Mouse (Mus musculus) intestine, embryonic 15.5 days (tissue): Measurements from ENCODE around the gene E2f4. TPM values are rescaled to one million over a fixed set of nuclear protein-coding genes. Genes with fewer than 3 reads are reported as not detected.
"Not testable (repeated sequence)": the region's sequence is repeated elsewhere in the genome, so short reads cannot be mapped to it uniquely, and the experiment has no call there.

Experiments used
- ATAC-seq: fragments of 200-750 bp; cut with Nextera tagmentation; 2 replicates; pipeline ENCODE4 v1.8.0; 2017; ENCODE audit warnings: moderate TSS enrichment, moderate library complexity
- H3K27ac ChIP-seq: fragments of 300-500 bp; sonication (generic); 2 replicates; pipeline ENCODE4 v1.5.1; 2015; ENCODE audit warnings: mild to moderate bottlenecking, inconsistent platforms
- H3K27me3 ChIP-seq: fragments of 300-500 bp; sonication (generic); replicated peaks from 2 replicates; pipeline ENCODE4 v1.6.1; 2015; ENCODE audit warnings: inconsistent platforms
- H3K36me3 ChIP-seq: fragments of 300-500 bp; sonication (generic); 2 replicates; pipeline ENCODE4 v1.6.1; 2015; ENCODE audit warnings: inconsistent platforms
- H3K4me1 ChIP-seq: fragments of 300-500 bp; sonication (generic); replicated peaks from 2 replicates; pipeline ENCODE4 v1.6.1; 2015; ENCODE audit warnings: inconsistent platforms
- H3K4me2 ChIP-seq: fragments of 300-500 bp; sonication (generic); replicated peaks from 2 replicates; pipeline ENCODE4 v1.6.1; 2015; ENCODE audit warnings: mild to moderate bottlenecking, inconsistent platforms
- H3K4me3 ChIP-seq: fragments of 300-500 bp; sonication (generic); replicated peaks from 2 replicates; pipeline ENCODE4 v1.5.1; 2015; ENCODE audit warnings: inconsistent platforms
- H3K9ac ChIP-seq: fragments of 300-500 bp; sonication (generic); 2 replicates; pipeline ENCODE4 v1.6.1; 2015; ENCODE audit warnings: inconsistent platforms
- H3K9me3 ChIP-seq: fragments of 300-500 bp; sonication (generic); 2 replicates; pipeline ENCODE4 v1.6.1; 2016; ENCODE audit warnings: inconsistent platforms
- WGBS: fragments of 180-500 bp; shearing (Covaris S2); methylation state at CpG from one replicate; pipeline ENCODE4 v1.1.7; 2015; 5-methylcytosine and 5-hydroxymethylcytosine counted together
- polyA plus RNA-seq: library from polyadenylated mRNA; unstranded; fragments of >200 nt; fragmentation: Nextera tagmentation; extraction: Ambion mirVana; gene quantifications from 2 replicates; pipeline ENCODE4 v1.2.1, GENCODE M21; 2015

The E2f4 gene
- polyA plus RNA-seq, 1 experiment from 2014 or later: 84.9 TPM

GRCm38 (mm10) chr8:105290554-105291314, 6.7 kb upstream of the E2f4 start:
- peak overlapping the region; percentile 86 for H3K4me2 ChIP-seq
- H3K4me3 ChIP-seq: peak overlapping the region; percentile 48; the same call in 1 of the 2 replicates
- no peak for ATAC-seq
- no peak overlapping the region for H3K9ac ChIP-seq
- H3K27me3 ChIP-seq: peaks cover 11% of the 10 kb centered on the region
- 7% methylated on average over 31 of the region's 31 CpGs for WGBS
- no peak overlapping the region for H3K27ac ChIP-seq
- H3K9me3 ChIP-seq: no peaks in the 10 kb centered on the region
- H3K36me3 ChIP-seq: no peaks in the 10 kb centered on the region
- peaks cover 11% of the 10 kb centered on the region for H3K4me1 ChIP-seq

- H3K9ac ChIP-seq, H3K4me2 ChIP-seq, ATAC-seq, H3K4me3 ChIP-seq, H3K9me3 ChIP-seq, H3K36me3 ChIP-seq, H3K27ac ChIP-seq: not testable (repeated sequence)
- peaks cover 11% of the 10 kb centered on the region for H3K4me1 ChIP-seq
- WGBS: 85% methylated on average over 8 of the region's 8 CpGs
- peaks cover 11% of the 10 kb centered on the region for H3K27me3 ChIP-seq
Observed at GRCm38 (mm10) chr8:105291364-105291763, 6.1 kb upstream of the E2f4 start.

- Histone ChIP-seq H3K27me3 (peaks cover 11% of the 10 kb centered on the region), H3K4me1 (peaks cover 11% of the 10 kb centered on the region)
- ATAC-seq, H3K9me3 ChIP-seq, H3K4me2 ChIP-seq, H3K4me3 ChIP-seq, H3K27ac ChIP-seq, H3K36me3 ChIP-seq, H3K9ac ChIP-seq: not testable (repeated sequence)
- WGBS: 69% methylated on average over 3 of the region's 3 CpGs
Observed at GRCm38 (mm10) chr8:105291802-105292201, 5.7 kb upstream of the E2f4 start.

GRCm38 (mm10) chr8:105292471-105292870, 5.0 kb upstream of the E2f4 start:
- Histone ChIP-seq H3K27ac (no peak overlapping the region), H3K36me3 (no peaks in the 10 kb centered on the region), H3K9ac (no peak overlapping the region), H3K9me3 (no peaks in the 10 kb centered on the region), H3K4me2 (no peak overlapping the region), H3K27me3 (peaks cover 11% of the 10 kb centered on the region), H3K4me3 (no peak overlapping the region), H3K4me1 (peaks cover 11% of the 10 kb centered on the region)
- 82% methylated on average over 7 of the region's 7 CpGs for WGBS
- ATAC-seq: no peak

- Histone ChIP-seq H3K4me2 (no peak overlapping the region), H3K4me1 (peaks cover 14% of the 10 kb centered on the region), H3K9ac (no peak overlapping the region), H3K36me3 (no peaks in the 10 kb centered on the region), H3K4me3 (no peak overlapping the region), H3K27ac (no peak overlapping the region), H3K9me3 (no peaks in the 10 kb centered on the region), H3K27me3 (peaks cover 11% of the 10 kb centered on the region)
- WGBS: 70% methylated on average over 19 of the region's 19 CpGs
- no peak for ATAC-seq
Observed at GRCm38 (mm10) chr8:105293405-105293804, 4.1 kb upstream of the E2f4 start.

GRCm38 (mm10) chr8:105294776-105295175, 2.7 kb upstream of the E2f4 start:
- H3K9me3 ChIP-seq: no peaks in the 10 kb centered on the region
- no peak overlapping the region for H3K4me3 ChIP-seq
- H3K4me2 ChIP-seq: 0 out of 2 replicates have a peak overlapping the region, but pooled peaks have one; percentile 19
- 68% methylated on average over 9 of the region's 9 CpGs for WGBS
- no peak overlapping the region for H3K9ac ChIP-seq
- ATAC-seq: no peak
- H3K27me3 ChIP-seq: peaks cover 11% of the 10 kb centered on the region
- H3K27ac ChIP-seq: no peak overlapping the region
- peaks cover 22% of the 10 kb centered on the region for H3K4me1 ChIP-seq
- peaks cover under 1% of the 10 kb centered on the region; the same call in 1 of the 2 replicates for H3K36me3 ChIP-seq

- no peaks in the 10 kb centered on the region for H3K9me3 ChIP-seq
- peaks cover 19% of the 10 kb centered on the region for H3K4me1 ChIP-seq
- ATAC-seq: no peak
- peak overlapping the region; percentile 19; the same call in 1 of the 2 replicates for H3K4me2 ChIP-seq
- no peak overlapping the region for H3K9ac ChIP-seq
- 72% methylated on average over 11 of the region's 11 CpGs for WGBS
- H3K36me3 ChIP-seq: peaks cover 5% of the 10 kb centered on the region
- no peak overlapping the region for H3K4me3 ChIP-seq
- peaks cover 6% of the 10 kb centered on the region for H3K27me3 ChIP-seq
- H3K27ac ChIP-seq: no peak overlapping the region
Observed at GRCm38 (mm10) chr8:105295256-105295655, 2.2 kb upstream of the E2f4 start.

- H3K4me3 ChIP-seq: peak within 1 kb of the TSS; percentile 92
- 0 out of 2 replicates have a peak within 1 kb of the TSS, but pooled peaks have one; percentile 31 for H3K9ac ChIP-seq
- peak within 1 kb of the TSS; percentile 85 for H3K4me2 ChIP-seq
- peaks cover 13% of the 10 kb centered on the region for H3K36me3 ChIP-seq
- ATAC-seq: no peak
- no peaks in the 10 kb centered on the region for H3K27me3 ChIP-seq
- peaks cover 13% of the 10 kb centered on the region for H3K4me1 ChIP-seq
- 60% methylated on average over 11 of the region's 11 CpGs for WGBS
- no peak within 1 kb of the TSS for H3K27ac ChIP-seq
- H3K9me3 ChIP-seq: no peaks in the 10 kb centered on the region
Observed at GRCm38 (mm10) chr8:105295895-105296573, 1.4 kb upstream of the E2f4 start, which contains the start of gene Exoc3l. Gene Exoc3l, minus strand, starts transcription at chr8:105296101.

GRCm38 (mm10) chr8:105298351-105299252, 1.1 kb downstream of the E2f4 start:
- Histone ChIP-seq H3K9me3 (no peaks in the 10 kb centered on the region), H3K4me2 (peak overlapping the region; percentile 85), H3K4me3 (peak overlapping the region; percentile 92), H3K27me3 (no peaks in the 10 kb centered on the region), H3K9ac (peak overlapping the region; percentile 85), H3K4me1 (peaks cover 13% of the 10 kb centered on the region), H3K36me3 (peaks cover 29% of the 10 kb centered on the region), H3K27ac (no peak overlapping the region)
- ATAC-seq: no peak
- WGBS: 52% methylated on average over 18 of the region's 18 CpGs

- no peaks in the 10 kb centered on the region for H3K9me3 ChIP-seq
- 88% methylated on average over 8 of the region's 8 CpGs for WGBS
- H3K9ac ChIP-seq: no peak overlapping the region
- no peak overlapping the region for H3K27ac ChIP-seq
- no peak overlapping the region for H3K4me3 ChIP-seq
- ATAC-seq: peak; percentile 15; the same call in 1 of the 2 replicates
- no peak overlapping the region for H3K4me2 ChIP-seq
- peaks cover 35% of the 10 kb centered on the region for H3K36me3 ChIP-seq
- H3K4me1 ChIP-seq: peaks cover 25% of the 10 kb centered on the region
- H3K27me3 ChIP-seq: no peaks in the 10 kb centered on the region
Observed at GRCm38 (mm10) chr8:105299962-105300361, 2.5 kb downstream of the E2f4 start.

GRCm38 (mm10) chr8:105303396-105303795, 5.9 kb downstream of the E2f4 start:
- Histone ChIP-seq H3K9me3 (no peaks in the 10 kb centered on the region), H3K4me2 (no peak overlapping the region), H3K27ac (no peak overlapping the region), H3K4me1 (peaks cover 34% of the 10 kb centered on the region), H3K36me3 (peaks cover 46% of the 10 kb centered on the region), H3K27me3 (no peaks in the 10 kb centered on the region), H3K4me3 (no peak overlapping the region), H3K9ac (no peak overlapping the region)
- ATAC-seq: no peak
- WGBS: 84% methylated on average over 8 of the region's 8 CpGs

GRCm38 (mm10) chr8:105303874-105304273, 6.4 kb downstream of the E2f4 start:
- no peak overlapping the region for H3K4me2 ChIP-seq
- H3K36me3 ChIP-seq: peaks cover 49% of the 10 kb centered on the region
- no peaks in the 10 kb centered on the region for H3K9me3 ChIP-seq

More at GRCm38 (mm10) chr8:105303874-105304273, 6.4 kb downstream of the E2f4 start:
- peak overlapping the region; percentile 23; the same call in 1 of the 2 replicates for H3K27ac ChIP-seq
- ATAC-seq: no peak
- H3K4me3 ChIP-seq: no peak overlapping the region
- 76% methylated on average over 9 of the region's 9 CpGs for WGBS
- no peaks in the 10 kb centered on the region for H3K27me3 ChIP-seq
- peaks cover 29% of the 10 kb centered on the region for H3K4me1 ChIP-seq
- no peak overlapping the region for H3K9ac ChIP-seq
